Mouse (Mus musculus): ENCODE data around the gene Gm5431. TPM values are rescaled to one million over a fixed set of nuclear protein-coding genes. Genes with fewer than 3 reads are reported as not detected.
"Not testable (repeated sequence)": the region's sequence is repeated elsewhere in the genome, so short reads cannot be mapped to it uniquely, and the experiment has no call there.

Gene Gm5431
- total RNA-seq (2014; rRNA removed) (0.10 and 0.18 TPM in 2 replicates), polyA plus RNA-seq (2015; fragmentation: Nextera tagmentation; extraction: Ambion mirVana) (0.08 and 0.28 TPM in 2 replicates)

- Histone ChIP-seq H3K4me3 (ENCODE audit: low read length) (no peak within 1 kb of the TSS), H3K4me1 (ENCODE audit: insufficient read depth, low read length) (no peaks in the 10 kb centered on the region), H3K27me3 (ENCODE audit: insufficient read depth, low read length) (no peaks in the 10 kb centered on the region), H3K9me3 (ENCODE audit: low read length) (no peaks in the 10 kb centered on the region), H3K36me3 (ENCODE audit: insufficient read depth, low read length) (no peaks in the 10 kb centered on the region), H3K27ac (no peak within 1 kb of the TSS), H3K4me2 (ENCODE audit: low read depth, low read length) (no peak within 1 kb of the TSS), H3K9ac (replicated peaks; ENCODE audit: low read length) (no peak within 1 kb of the TSS)
- no peak for TF ChIP-seq CTCF (IDR thresholded peaks at IDR 0.05; ENCODE audit: low read depth)
- ATAC-seq (no peak), DNase-seq (ENCODE audit: low spot score) (no peak)
- 73% methylated on average over 2 of the region's 2 CpGs for WGBS
Measured at GRCm38 (mm10) chr11:48902021-48902420, at the start of gene Gm5431. Gene Gm5431 (minus strand): TSS chr11:48902214.

GRCm38 (mm10) chr11:48946090-48946489 is 44.1 kb upstream of the Gm5431 start, which contains the start of gene Psme2b:
Gene Psme2b (minus strand): TSS chr11:48946190.
- not testable (repeated sequence) for H3K36me3 ChIP-seq (ENCODE audit: insufficient read depth, low read length); H3K27ac ChIP-seq; ATAC-seq; H3K4me3 ChIP-seq (ENCODE audit: low read length); H3K9ac ChIP-seq (replicated peaks; ENCODE audit: low read length); H3K4me2 ChIP-seq (ENCODE audit: low read depth, low read length); DNase-seq (ENCODE audit: low spot score); H3K4me1 ChIP-seq (ENCODE audit: insufficient read depth, low read length); H3K9me3 ChIP-seq (ENCODE audit: low read length); H3K27me3 ChIP-seq (ENCODE audit: insufficient read depth, low read length)
- WGBS: 95% methylated on average over 6 of the region's 6 CpGs

DNA sequence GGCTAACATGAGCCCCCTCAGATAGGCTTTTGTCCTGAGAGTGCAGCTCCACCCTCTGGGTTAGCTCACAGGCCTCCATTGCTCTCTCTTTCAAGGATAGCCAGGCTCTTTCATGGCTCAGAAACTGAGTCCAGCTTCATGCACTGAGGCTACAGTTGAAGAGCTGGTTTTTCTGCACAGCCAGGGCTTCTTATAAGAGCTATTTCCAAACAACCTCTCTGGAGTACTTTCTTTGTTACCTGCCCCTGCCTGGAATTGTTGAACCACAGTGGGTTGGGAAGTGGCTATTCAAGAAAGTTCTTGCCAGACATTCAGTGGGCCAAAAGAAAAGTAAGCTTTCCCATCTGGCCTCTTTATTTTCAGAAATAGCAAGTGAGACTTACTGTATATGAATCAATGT is 37.3 kb upstream of the Gm5431 start:
- not testable (repeated sequence) for DNase-seq (ENCODE audit: low spot score); H3K4me1 ChIP-seq (ENCODE audit: insufficient read depth, low read length); H3K36me3 ChIP-seq (ENCODE audit: insufficient read depth, low read length); H3K27ac ChIP-seq; H3K4me2 ChIP-seq (ENCODE audit: low read depth, low read length); H3K27me3 ChIP-seq (ENCODE audit: insufficient read depth, low read length); H3K4me3 ChIP-seq (ENCODE audit: low read length); H3K9ac ChIP-seq (replicated peaks; ENCODE audit: low read length); H3K9me3 ChIP-seq (ENCODE audit: low read length); ATAC-seq

DNA sequence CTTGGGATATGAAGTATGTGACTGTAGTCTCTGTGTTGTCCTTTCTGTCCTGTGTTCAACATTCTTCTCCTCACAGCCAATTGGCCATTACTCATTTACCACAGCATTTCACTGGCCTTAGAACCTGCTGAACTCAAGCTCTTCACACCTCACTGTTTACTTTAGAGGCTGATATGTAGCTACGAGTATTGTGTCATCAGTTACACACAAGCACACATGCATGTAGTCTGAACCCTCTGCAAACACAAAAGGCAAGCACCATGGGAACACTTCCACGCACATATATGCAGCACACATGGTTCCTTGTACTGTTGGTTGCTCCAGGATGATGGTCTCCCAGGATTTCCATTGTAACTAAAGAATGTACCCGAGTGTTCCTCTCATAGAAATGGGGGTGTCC is 33.3 kb upstream of the Gm5431 start:
- not testable (repeated sequence) for DNase-seq (ENCODE audit: low spot score); H3K4me3 ChIP-seq (ENCODE audit: low read length); H3K9ac ChIP-seq (replicated peaks; ENCODE audit: low read length); H3K27ac ChIP-seq; H3K9me3 ChIP-seq (ENCODE audit: low read length); H3K27me3 ChIP-seq (ENCODE audit: insufficient read depth, low read length); H3K4me1 ChIP-seq (ENCODE audit: insufficient read depth, low read length); H3K4me2 ChIP-seq (ENCODE audit: low read depth, low read length); H3K36me3 ChIP-seq (ENCODE audit: insufficient read depth, low read length); ATAC-seq
- no CpG with 5 or more reads among the region's 3 CpGs for WGBS

DNA sequence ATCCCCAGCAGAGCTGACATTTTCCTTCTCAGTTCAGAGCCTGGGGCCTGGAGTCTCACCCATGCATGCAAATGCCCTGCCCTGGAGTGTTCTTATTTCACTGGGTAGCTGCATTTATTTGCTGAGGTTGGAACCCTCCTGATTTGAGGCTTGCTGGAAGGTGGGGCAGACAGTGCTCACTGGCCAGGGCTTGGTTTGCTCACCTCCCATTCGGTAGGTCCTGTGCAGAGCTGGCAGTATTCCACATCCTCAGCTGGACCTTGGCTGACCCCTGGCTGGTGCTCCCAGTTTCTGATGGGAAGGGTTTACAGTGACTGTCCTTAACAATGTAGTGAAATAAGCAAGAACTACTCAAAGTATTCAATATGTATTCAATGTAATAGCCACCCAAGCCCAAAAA is 31.9 kb upstream of the Gm5431 start:
- not testable (repeated sequence) for H3K4me1 ChIP-seq (ENCODE audit: insufficient read depth, low read length); ATAC-seq; DNase-seq (ENCODE audit: low spot score); H3K4me2 ChIP-seq (ENCODE audit: low read depth, low read length); H3K27me3 ChIP-seq (ENCODE audit: insufficient read depth, low read length); H3K36me3 ChIP-seq (ENCODE audit: insufficient read depth, low read length); H3K9me3 ChIP-seq (ENCODE audit: low read length); H3K4me3 ChIP-seq (ENCODE audit: low read length); H3K27ac ChIP-seq; H3K9ac ChIP-seq (replicated peaks; ENCODE audit: low read length)
- WGBS: 60% methylated on average over 1 of the region's 1 CpGs

- not testable (repeated sequence) for DNase-seq (ENCODE audit: low spot score); H3K27ac ChIP-seq; H3K9ac ChIP-seq (replicated peaks; ENCODE audit: low read length); H3K27me3 ChIP-seq (ENCODE audit: insufficient read depth, low read length); ATAC-seq; H3K9me3 ChIP-seq (ENCODE audit: low read length); H3K4me3 ChIP-seq (ENCODE audit: low read length); H3K36me3 ChIP-seq (ENCODE audit: insufficient read depth, low read length); H3K4me2 ChIP-seq (ENCODE audit: low read depth, low read length); H3K4me1 ChIP-seq (ENCODE audit: insufficient read depth, low read length)
- WGBS: 81% methylated on average over 1 of the region's 1 CpGs
Measured at GRCm38 (mm10) chr11:48933422-48933821, 31.4 kb upstream of the Gm5431 start.

DNA sequence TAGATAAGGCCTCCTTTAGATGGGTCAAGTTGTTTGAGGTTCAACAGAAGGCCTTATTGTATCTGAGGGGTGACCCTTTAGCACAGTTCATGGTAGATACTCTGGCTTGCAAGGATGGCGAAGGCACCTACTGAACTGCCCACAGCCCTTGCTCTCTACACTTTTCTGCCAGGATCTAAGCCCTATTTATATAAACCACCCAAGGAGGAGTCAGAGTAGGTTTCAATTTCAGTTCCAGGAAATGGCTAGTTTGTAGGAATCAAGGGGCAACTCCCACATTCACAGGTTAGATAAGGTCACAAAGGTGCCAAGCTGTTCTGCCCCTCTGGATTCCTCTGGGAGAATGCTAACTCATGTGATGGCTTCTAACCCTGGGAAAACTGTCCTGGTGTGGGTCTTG is 26.1 kb upstream of the Gm5431 start:
- not testable (repeated sequence) for H3K9me3 ChIP-seq (ENCODE audit: low read length); H3K4me2 ChIP-seq (ENCODE audit: low read depth, low read length); H3K36me3 ChIP-seq (ENCODE audit: insufficient read depth, low read length); H3K4me3 ChIP-seq (ENCODE audit: low read length); DNase-seq (ENCODE audit: low spot score); H3K9ac ChIP-seq (replicated peaks; ENCODE audit: low read length); H3K4me1 ChIP-seq (ENCODE audit: insufficient read depth, low read length); ATAC-seq; H3K27me3 ChIP-seq (ENCODE audit: insufficient read depth, low read length); H3K27ac ChIP-seq
- 91% methylated on average over 1 of the region's 1 CpGs for WGBS

GRCm38 (mm10) chr11:48926437-48926836 is 24.4 kb upstream of the Gm5431 start:
- DNase-seq (ENCODE audit: low spot score); H3K27ac ChIP-seq; H3K9ac ChIP-seq (replicated peaks; ENCODE audit: low read length); H3K4me3 ChIP-seq (ENCODE audit: low read length); H3K27me3 ChIP-seq (ENCODE audit: insufficient read depth, low read length); H3K4me1 ChIP-seq (ENCODE audit: insufficient read depth, low read length); ATAC-seq; H3K9me3 ChIP-seq (ENCODE audit: low read length); H3K4me2 ChIP-seq (ENCODE audit: low read depth, low read length); H3K36me3 ChIP-seq (ENCODE audit: insufficient read depth, low read length): not testable (repeated sequence)

- 94% methylated on average over 5 of the region's 5 CpGs for WGBS
- DNase-seq (ENCODE audit: low spot score); ATAC-seq: not testable (repeated sequence)
Measured at GRCm38 (mm10) chr11:48923818-48924217, 21.8 kb upstream of the Gm5431 start.

More at GRCm38 (mm10) chr11:48923818-48924217, 21.8 kb upstream of the Gm5431 start:
- H3K4me3 ChIP-seq (ENCODE audit: low read length); H3K27me3 ChIP-seq (ENCODE audit: insufficient read depth, low read length); H3K4me2 ChIP-seq (ENCODE audit: low read depth, low read length); H3K4me1 ChIP-seq (ENCODE audit: insufficient read depth, low read length); H3K9me3 ChIP-seq (ENCODE audit: low read length); H3K36me3 ChIP-seq (ENCODE audit: insufficient read depth, low read length); H3K9ac ChIP-seq (replicated peaks; ENCODE audit: low read length); H3K27ac ChIP-seq: not testable (repeated sequence)
